Mouse (Mus musculus) small intestine, adult 2 months (tissue): ENCODE measurements around the gene Wfdc2.

ENCODE experiments used
- CTCF ChIP-seq: fragments of 200-500 bp; IDR thresholded peaks from 2 replicates; pipeline ENCODE4 v1.5.1; 2012; ENCODE audit warnings: low read depth, mild to moderate bottlenecking, control low read depth, inconsistent platforms, low read length, moderate library complexity, mixed read lengths; ENCODE audit not compliant: insufficient replicate concordance, insufficient read length; ENCODE audit errors: extremely low read depth
- POLR2A ChIP-seq: fragments of 200-500 bp; IDR thresholded peaks from 2 replicates; pipeline ENCODE4 v1.6.1; 2012; ENCODE audit warnings: low read depth, mild to moderate bottlenecking, control low read depth, inconsistent platforms, low read length, moderate library complexity

- TF ChIP-seq CTCF: no peak
- TF ChIP-seq POLR2A: no peak
Observed at GRCm38 (mm10) chr2:164600179-164600578, 38.0 kb downstream of the Wfdc2 start.
